Mouse (Mus musculus): Measurements from ENCODE around the gene Prdm15.

DNA sequence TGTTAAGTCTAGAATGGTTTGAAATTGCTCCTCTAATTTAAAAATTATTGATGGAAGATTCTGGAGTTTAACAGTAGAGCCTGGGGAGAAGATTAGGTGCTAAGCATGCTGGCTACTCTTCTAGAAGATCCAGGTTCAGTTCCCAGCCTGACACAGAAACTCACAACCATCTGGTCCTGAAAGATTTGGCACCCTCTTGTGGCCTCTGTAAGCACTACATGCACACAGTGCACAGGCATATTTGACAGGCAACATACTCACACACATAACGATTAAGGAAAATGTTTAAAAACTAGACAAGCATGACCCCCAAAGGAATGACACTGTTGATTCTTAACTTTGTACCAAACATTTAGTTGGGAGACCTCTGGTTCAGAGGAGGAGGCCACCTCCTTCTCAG lies 27.5 kb upstream of the Prdm15 start:
- TF ChIP-seq MAX (IDR thresholded peaks at IDR 0.05) = no peak
- TF ChIP-seq CTCF (IDR thresholded peaks at IDR 0.05; ENCODE audit: control insufficient read depth, insufficient read depth, insufficient read length) = peak; percentile 34
